Mouse (Mus musculus): ENCODE measurements around the gene Panx2. TPM values are rescaled to one million over a fixed set of nuclear protein-coding genes. Genes with fewer than 3 reads are reported as not detected.

Panx2 gene
- polyA plus RNA-seq, 1 experiment = not detected

GRCm38 (mm10) chr15:89060811-89061460 is 1.4 kb downstream of the Panx2 start:
- 91% methylated on average over 12 of the region's 12 CpGs for WGBS
- peak overlapping the region; percentile 59; the same call in 1 of the 2 replicates for H3K4me3 ChIP-seq (ENCODE audit: insufficient read depth, low read depth, low read length)
- H3K27ac ChIP-seq (ENCODE audit: insufficient read depth, low read depth, low read length) = no peak overlapping the region
- H3K4me1 ChIP-seq (ENCODE audit: control insufficient read depth, insufficient read depth, low read length) = peaks cover 18% of the 10 kb centered on the region
- no peak for TF ChIP-seq CTCF (IDR thresholded peaks at IDR 0.05; ENCODE audit: insufficient read depth, low read depth, low read length)
- no peak for TF ChIP-seq POLR2A (IDR thresholded peaks at IDR 0.05; ENCODE audit: insufficient read depth, low read depth, low read length)

DNA sequence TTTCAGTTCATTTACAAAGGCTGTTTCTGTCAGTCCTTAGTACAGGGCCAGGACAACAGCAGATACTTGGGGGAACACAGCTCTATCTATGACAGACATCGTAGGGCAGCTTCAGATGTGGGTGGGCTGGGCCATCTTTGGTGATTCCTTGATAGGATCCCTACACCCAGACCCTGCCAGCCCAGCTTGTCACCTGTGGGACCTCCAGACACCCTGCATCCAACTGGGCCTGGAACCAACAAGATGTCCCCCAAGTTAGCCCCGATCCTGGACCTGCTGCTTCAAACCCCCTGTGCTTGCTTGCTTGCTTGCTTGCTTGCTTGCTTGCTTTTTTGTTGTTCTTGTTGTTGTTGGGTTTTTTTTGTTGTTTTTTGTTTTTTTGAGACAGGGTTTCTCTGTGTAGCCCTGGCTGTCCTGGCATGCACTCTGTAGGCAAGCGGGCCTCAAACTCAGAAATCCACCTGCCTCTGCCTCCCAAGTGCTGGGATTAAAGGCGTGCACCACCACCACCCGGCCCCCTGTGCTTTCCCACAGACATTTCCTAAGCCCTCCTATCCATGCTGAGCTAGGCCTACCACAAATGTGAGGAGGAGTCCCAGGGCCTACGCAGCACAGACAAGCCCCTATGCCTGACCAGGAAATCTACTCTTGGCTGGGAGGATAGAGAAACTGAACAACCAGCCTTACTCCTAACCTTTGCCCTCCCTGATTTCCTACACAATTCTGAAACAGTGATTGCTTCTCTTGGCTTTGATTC is 2.4 kb downstream of the Panx2 start:
- H3K4me3 ChIP-seq (ENCODE audit: insufficient read depth, low read depth, low read length) = no peak overlapping the region
- no peak for TF ChIP-seq CTCF (IDR thresholded peaks at IDR 0.05; ENCODE audit: insufficient read depth, low read depth, low read length)
- TF ChIP-seq POLR2A (IDR thresholded peaks at IDR 0.05; ENCODE audit: insufficient read depth, low read depth, low read length) = no peak
- H3K4me1 ChIP-seq (ENCODE audit: control insufficient read depth, insufficient read depth, low read length) = peaks cover 18% of the 10 kb centered on the region
- WGBS = 96% methylated on average over 6 of the region's 6 CpGs
- no peak overlapping the region for H3K27ac ChIP-seq (ENCODE audit: insufficient read depth, low read depth, low read length)

- H3K4me3 ChIP-seq (ENCODE audit: insufficient read depth, low read depth, low read length) = no peak overlapping the region
- H3K27ac ChIP-seq (ENCODE audit: insufficient read depth, low read depth, low read length) = no peak overlapping the region
- TF ChIP-seq CTCF (IDR thresholded peaks at IDR 0.05; ENCODE audit: insufficient read depth, low read depth, low read length) = no peak
- TF ChIP-seq POLR2A (IDR thresholded peaks at IDR 0.05; ENCODE audit: insufficient read depth, low read depth, low read length) = no peak
- 97% methylated on average over 5 of the region's 5 CpGs for WGBS
- H3K4me1 ChIP-seq (ENCODE audit: control insufficient read depth, insufficient read depth, low read length) = peaks cover 18% of the 10 kb centered on the region
Observed at GRCm38 (mm10) chr15:89062518-89062910, 3.0 kb downstream of the Panx2 start.

DNA sequence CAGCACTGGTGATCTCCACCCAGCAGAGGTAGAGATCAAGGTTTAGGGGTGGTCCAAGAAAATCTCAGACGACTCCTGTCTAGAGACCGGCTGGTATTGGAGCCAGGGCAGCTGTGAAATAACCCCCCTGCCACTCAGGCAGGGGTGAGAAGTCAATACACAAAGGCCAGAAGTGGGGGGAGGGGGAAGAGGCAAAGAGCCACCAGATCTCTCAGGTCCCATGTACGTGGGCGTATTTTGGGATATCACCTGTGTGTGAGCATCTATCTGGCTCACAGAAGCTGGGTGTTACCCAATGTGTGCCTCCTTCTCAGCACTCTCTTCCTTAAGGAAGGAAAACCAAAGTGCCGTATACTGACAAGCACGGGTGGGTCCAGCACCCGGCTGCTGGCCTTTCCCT is 3.5 kb downstream of the Panx2 start:
- H3K27ac ChIP-seq (ENCODE audit: insufficient read depth, low read depth, low read length) = no peak overlapping the region
- 83% methylated on average over 7 of the region's 7 CpGs for WGBS

DNA sequence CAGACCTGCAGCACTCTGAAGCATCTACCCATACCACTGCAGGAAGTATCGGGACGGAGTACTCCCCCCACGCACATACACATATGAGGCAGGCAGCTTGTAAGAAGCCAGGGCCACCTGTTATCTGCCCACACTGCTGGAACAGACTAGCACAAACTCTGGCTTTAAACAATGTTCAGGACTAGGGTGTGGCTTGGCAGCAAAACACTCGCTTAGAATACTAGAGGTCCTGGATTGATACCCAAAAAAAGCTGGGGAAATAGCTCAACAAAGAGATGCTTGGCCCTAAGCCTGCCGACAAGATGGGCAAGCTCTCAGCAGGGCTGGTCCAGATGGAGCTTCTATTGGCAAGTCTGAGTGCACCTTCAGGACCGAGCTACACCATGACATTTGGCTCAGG is 4.0 kb downstream of the Panx2 start:
- H3K4me3 ChIP-seq (ENCODE audit: insufficient read depth, low read depth, low read length) = no peak overlapping the region
- 68% methylated on average over 6 of the region's 6 CpGs for WGBS
- no peak overlapping the region for H3K27ac ChIP-seq (ENCODE audit: insufficient read depth, low read depth, low read length)
- peaks cover 20% of the 10 kb centered on the region for H3K4me1 ChIP-seq (ENCODE audit: control insufficient read depth, insufficient read depth, low read length)
- TF ChIP-seq CTCF (IDR thresholded peaks at IDR 0.05; ENCODE audit: insufficient read depth, low read depth, low read length) (no peak), POLR2A (IDR thresholded peaks at IDR 0.05; ENCODE audit: insufficient read depth, low read depth, low read length) (no peak)

More for the DNA sequence above, 3.5 kb downstream of the Panx2 start:
- Histone ChIP-seq H3K4me1 (ENCODE audit: control insufficient read depth, insufficient read depth, low read length) (peaks cover 18% of the 10 kb centered on the region), H3K4me3 (ENCODE audit: insufficient read depth, low read depth, low read length) (no peak overlapping the region)
- TF ChIP-seq CTCF (IDR thresholded peaks at IDR 0.05; ENCODE audit: insufficient read depth, low read depth, low read length) (no peak), POLR2A (IDR thresholded peaks at IDR 0.05; ENCODE audit: insufficient read depth, low read depth, low read length) (no peak)

- H3K4me3 ChIP-seq (ENCODE audit: insufficient read depth, low read depth, low read length) = no peak overlapping the region
- 96% methylated on average over 5 of the region's 5 CpGs for WGBS
- peaks cover 25% of the 10 kb centered on the region for H3K4me1 ChIP-seq (ENCODE audit: control insufficient read depth, insufficient read depth, low read length)
- TF ChIP-seq CTCF (IDR thresholded peaks at IDR 0.05; ENCODE audit: insufficient read depth, low read depth, low read length) = no peak
- TF ChIP-seq POLR2A (IDR thresholded peaks at IDR 0.05; ENCODE audit: insufficient read depth, low read depth, low read length) = no peak
- H3K27ac ChIP-seq (ENCODE audit: insufficient read depth, low read depth, low read length) = no peak overlapping the region
Observed at GRCm38 (mm10) chr15:89064891-89065290, 5.4 kb downstream of the Panx2 start.

DNA sequence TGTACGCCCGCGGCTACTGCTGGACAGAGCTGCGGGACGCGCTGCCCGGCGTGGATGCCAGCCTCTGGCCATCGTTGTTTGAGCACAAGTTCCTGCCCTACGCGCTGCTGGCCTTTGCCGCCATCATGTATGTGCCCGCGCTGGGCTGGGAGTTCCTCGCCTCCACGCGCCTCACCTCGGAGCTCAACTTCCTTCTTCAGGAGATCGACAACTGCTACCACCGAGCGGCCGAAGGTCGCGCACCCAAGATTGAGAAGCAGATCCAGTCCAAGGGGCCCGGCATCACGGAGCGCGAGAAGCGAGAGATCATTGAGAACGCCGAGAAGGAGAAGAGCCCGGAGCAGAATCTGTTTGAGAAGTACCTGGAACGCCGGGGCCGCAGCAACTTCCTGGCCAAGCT is 8.1 kb downstream of the Panx2 start:
- no peak overlapping the region for H3K4me3 ChIP-seq (ENCODE audit: insufficient read depth, low read depth, low read length)
- TF ChIP-seq POLR2A (IDR thresholded peaks at IDR 0.05; ENCODE audit: insufficient read depth, low read depth, low read length) (no peak), CTCF (IDR thresholded peaks at IDR 0.05; ENCODE audit: insufficient read depth, low read depth, low read length) (no peak)
- peaks cover 12% of the 10 kb centered on the region for H3K4me1 ChIP-seq (ENCODE audit: control insufficient read depth, insufficient read depth, low read length)
- 72% methylated on average over 35 of the region's 35 CpGs for WGBS
- no peak overlapping the region for H3K27ac ChIP-seq (ENCODE audit: insufficient read depth, low read depth, low read length)

DNA sequence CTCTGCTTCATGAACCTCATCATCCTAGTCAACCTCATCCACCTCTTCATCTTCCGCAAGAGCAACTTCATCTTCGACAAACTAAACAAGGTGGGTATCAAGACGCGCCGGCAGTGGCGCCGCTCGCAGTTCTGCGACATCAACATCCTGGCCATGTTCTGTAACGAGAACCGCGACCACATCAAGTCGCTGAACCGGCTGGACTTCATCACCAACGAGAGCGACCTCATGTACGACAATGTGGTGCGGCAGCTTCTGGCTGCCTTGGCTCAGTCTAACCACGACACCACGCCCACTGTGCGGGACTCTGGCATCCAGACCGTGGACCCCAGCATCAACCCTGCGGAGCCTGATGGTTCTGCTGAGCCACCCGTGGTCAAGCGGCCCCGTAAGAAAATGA is 8.7 kb downstream of the Panx2 start:
- Histone ChIP-seq H3K4me3 (ENCODE audit: insufficient read depth, low read depth, low read length) (no peak overlapping the region), H3K27ac (ENCODE audit: insufficient read depth, low read depth, low read length) (no peak overlapping the region), H3K4me1 (ENCODE audit: control insufficient read depth, insufficient read depth, low read length) (peaks cover 12% of the 10 kb centered on the region)
- TF ChIP-seq CTCF (IDR thresholded peaks at IDR 0.05; ENCODE audit: insufficient read depth, low read depth, low read length) = no peak
- TF ChIP-seq POLR2A (IDR thresholded peaks at IDR 0.05; ENCODE audit: insufficient read depth, low read depth, low read length) = no peak
- 71% methylated on average over 26 of the region's 26 CpGs for WGBS

GRCm38 (mm10) chr15:89069336-89069840 is 9.9 kb downstream of the Panx2 start:
- TF ChIP-seq POLR2A (IDR thresholded peaks at IDR 0.05; ENCODE audit: insufficient read depth, low read depth, low read length) (no peak), CTCF (IDR thresholded peaks at IDR 0.05; ENCODE audit: insufficient read depth, low read depth, low read length) (no peak)
- H3K4me3 ChIP-seq (ENCODE audit: insufficient read depth, low read depth, low read length) = no peak overlapping the region
- H3K27ac ChIP-seq (ENCODE audit: insufficient read depth, low read depth, low read length) = no peak overlapping the region
- peaks cover 16% of the 10 kb centered on the region for H3K4me1 ChIP-seq (ENCODE audit: control insufficient read depth, insufficient read depth, low read length)
- WGBS = 75% methylated on average over 19 of the region's 19 CpGs

All from olfactory bulb, adult 2 months (tissue).